Mouse (Mus musculus): ENCODE results near the gene Pakap.

Gene Pakap

DNA sequence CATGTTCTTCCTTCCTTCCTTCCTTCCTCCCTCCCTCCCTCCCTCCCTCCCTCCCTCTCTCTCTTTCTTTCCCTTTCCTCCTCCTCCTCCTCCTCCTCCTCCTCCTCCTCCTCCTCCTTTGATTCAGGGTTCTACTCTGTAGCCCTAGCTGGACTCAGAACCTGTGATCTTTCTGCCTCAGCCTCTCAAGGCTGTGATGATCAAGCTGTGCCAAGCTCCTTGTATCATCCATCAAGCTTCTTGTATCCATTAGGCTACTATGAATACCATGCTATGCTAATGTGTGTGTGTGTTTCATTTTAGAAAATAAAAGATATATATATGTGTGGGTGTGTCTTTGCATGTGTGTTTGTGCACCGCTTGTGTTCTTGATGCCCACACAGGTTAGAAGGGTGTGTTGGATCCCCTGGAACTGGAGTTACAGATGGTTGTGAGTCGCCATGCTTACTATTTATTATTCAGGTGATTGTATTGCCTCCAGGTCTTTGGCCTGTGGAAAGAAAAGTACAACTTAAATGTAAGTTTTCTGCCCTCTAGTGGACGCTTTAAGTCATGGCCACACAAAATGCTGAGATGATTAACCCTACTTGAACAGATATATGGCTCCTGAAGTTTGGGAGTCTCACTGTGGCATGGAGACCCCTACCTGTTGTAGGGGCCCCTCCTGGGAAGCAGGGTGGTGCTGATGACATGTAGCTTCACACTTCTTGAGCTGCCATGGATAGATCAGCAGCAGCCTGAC lies 359.7 kb downstream of the Pakap start:
- DNase-seq: no peak

DNA sequence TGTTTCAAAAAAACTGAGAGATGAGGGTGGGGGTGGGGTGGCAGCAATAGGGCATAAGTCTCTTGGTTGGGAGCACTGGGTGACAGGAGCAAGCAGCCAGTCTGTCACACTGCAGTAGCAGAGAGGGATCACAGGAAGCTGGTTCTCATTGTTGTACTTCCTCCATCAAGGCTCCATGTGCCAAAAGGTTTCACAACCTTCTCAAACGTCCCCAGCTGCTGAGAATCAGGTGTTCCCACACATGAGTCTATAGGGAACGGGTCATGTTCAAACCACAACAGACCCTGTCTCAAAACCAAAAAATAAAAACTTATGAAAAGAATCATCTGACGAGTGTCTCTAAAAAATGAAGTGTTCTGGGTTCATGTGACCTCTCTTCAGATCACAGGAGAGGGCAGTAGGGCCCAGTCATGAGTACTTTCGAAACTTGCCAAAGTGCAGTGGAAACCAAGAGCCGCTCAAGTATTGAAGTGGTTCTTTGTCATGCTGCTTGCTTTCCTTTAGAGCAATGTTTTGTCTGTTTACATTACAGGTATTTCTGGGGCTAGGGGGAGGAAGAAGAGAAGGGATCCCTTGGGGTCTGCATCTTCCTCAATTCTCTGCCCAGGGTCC lies 362.7 kb downstream of the Pakap start:
- DNase-seq: no peak

DNA sequence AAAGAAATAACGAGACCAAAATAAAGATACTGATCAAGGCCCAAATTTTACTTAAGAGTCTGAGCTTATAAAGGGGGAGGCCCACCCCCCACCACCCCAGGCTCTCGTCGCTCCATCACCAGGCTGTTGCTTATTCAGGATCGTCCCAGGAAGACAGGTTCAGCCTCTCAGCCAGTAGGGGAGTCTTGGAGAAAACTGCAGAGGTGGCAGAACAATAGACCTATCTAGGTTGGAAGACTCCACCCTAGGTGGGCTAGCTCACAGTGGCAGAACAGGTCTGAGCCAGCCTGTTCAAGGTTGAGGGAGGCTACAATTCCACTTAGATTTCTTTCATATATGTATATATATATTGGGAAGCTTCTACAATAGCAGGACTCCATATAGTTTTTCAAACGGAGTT lies 366.2 kb downstream of the Pakap start:
- DNase-seq: no peak

DNA sequence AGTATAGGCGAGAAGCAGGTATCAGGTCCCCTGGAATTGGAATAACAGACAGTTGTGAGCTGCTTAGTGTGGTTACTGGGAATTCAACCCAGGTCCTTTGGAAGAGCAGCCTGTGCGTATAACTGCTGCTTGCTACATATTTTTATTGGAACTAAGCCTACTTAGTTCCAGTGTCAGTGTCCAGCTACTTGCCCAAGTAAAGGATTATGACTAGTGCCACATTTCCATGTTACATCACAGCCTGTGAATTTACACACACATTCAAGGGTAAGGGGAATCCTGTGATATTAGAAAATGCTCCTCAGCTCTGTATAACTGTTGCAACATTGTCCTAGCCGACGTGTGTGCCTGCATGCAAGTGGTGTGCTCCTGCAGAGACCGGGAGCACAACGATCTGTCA lies 369.3 kb downstream of the Pakap start:
- DNase-seq: no peak

DNA sequence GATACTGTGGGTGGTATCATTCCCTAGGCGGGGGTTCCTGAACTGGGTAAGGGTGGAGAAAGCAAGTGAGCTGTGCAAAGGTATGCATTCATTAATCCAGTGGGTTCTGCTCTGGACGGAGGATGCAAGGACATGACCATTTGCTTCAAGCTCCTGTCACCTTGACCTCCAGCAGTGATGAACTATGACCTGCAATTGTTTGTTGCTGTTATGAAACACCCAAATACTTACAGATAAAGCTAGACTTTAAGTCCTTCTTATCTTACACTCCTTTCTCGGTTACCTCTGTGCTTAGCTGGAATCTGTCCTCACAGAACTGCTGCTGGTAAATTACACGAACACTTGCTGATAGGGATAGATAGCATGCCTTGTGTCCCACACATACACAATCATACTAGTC lies 372.7 kb downstream of the Pakap start:
- no peak for DNase-seq

- no peak for DNase-seq
Measured at GRCm38 (mm10) chr4:57942892-57943291, 374.9 kb downstream of the Pakap start.
